Mouse (Mus musculus): ENCODE measurements around the gene Smim6. TPM values are rescaled to one million over a fixed set of nuclear protein-coding genes. Genes with fewer than 3 reads are reported as not detected.

The Smim6 gene
- polyA plus RNA-seq, 1 experiment, result 13.1 TPM

DNA sequence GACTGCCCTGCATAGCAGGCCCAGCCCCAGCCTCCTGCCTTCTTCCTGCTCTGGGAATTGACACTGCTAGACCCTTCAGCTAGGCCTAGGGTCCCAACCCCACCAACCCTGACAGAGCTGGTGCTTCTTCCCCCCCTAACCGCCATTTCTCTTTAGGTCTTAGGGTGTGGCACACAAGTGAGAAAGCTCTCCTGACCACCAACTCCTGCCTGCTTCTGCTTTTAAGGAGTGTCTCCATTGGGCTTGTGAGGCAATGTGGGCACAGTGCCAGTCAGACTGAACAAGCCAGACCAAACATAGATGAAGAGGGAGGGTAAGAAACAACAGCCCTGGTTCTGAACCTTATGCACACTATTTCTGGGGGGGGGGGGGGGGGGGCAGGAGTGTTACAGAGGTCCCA, 9.0 kb upstream of the Smim6 start:
- 5% methylated on average over 1 of the region's 1 CpGs for WGBS
- TF ChIP-seq POLR2A (IDR thresholded peaks at IDR 0.05; ENCODE audit: borderline replicate concordance, control insufficient read depth, low read depth, low read length) (peak; percentile 24; the same call in 1 of the 2 replicates), CTCF (IDR thresholded peaks at IDR 0.05; ENCODE audit: control insufficient read depth, insufficient read depth, low read length) (no peak)
- H3K4me3 ChIP-seq (replicated peaks; ENCODE audit: control insufficient read depth, low read depth, low read length), result peak overlapping the region; percentile 39

DNA sequence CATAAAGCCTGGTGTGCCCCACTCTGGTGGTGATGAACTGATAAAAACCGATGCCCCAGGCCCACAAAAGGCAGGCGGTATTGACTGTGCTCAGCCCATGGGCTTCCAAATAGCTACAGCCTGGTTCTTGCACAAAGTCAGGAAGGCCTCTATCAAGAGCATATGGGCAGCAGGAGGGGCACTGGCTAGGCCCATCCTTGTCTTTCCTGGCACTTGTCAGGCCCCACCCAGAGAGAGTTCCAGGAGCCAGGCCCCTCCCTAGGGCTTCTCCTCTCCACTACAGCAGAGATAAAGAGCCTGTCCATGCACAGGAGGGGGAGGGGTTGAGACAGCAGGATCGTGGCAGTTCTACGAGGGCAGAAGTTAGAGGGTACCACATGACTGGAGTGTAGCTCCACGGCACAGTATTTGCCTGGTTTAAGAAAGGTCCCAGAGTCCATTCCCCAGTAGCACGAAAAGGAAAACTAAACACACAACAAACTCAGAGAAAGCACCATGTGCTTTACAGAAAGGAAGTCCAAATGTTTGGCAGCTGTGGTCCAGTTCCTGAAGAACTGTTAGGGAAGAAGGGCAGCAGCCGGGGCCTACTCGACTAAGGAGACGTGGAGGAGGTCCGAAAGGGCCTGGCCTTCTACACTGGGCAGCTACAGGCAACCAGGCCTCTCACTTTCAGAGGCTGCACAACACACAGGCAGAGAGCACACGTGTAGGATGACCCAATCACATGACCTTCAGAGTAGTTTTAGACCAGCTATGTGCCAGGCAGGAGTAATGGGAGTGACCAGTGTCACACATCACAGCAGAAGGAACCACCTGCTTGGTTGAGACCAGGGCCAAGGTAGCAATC, 8.2 kb upstream of the Smim6 start:
- Histone ChIP-seq H3K4me1 (ENCODE audit: control insufficient read depth, insufficient read depth, low read length) (peaks cover 18% of the 10 kb centered on the region; the same call in 1 of the 2 replicates), H3K4me3 (replicated peaks; ENCODE audit: control insufficient read depth, low read depth, low read length) (no peak overlapping the region)
- 23% methylated on average over 11 of the region's 11 CpGs for WGBS

More for the DNA sequence above, 9.0 kb upstream of the Smim6 start:
- peak overlapping the region; percentile 96 for H3K27ac ChIP-seq (ENCODE audit: control insufficient read depth, insufficient read depth, low read depth, low read length, poor library complexity)
- H3K4me1 ChIP-seq (ENCODE audit: control insufficient read depth, insufficient read depth, low read length), result peaks cover 20% of the 10 kb centered on the region

DNA sequence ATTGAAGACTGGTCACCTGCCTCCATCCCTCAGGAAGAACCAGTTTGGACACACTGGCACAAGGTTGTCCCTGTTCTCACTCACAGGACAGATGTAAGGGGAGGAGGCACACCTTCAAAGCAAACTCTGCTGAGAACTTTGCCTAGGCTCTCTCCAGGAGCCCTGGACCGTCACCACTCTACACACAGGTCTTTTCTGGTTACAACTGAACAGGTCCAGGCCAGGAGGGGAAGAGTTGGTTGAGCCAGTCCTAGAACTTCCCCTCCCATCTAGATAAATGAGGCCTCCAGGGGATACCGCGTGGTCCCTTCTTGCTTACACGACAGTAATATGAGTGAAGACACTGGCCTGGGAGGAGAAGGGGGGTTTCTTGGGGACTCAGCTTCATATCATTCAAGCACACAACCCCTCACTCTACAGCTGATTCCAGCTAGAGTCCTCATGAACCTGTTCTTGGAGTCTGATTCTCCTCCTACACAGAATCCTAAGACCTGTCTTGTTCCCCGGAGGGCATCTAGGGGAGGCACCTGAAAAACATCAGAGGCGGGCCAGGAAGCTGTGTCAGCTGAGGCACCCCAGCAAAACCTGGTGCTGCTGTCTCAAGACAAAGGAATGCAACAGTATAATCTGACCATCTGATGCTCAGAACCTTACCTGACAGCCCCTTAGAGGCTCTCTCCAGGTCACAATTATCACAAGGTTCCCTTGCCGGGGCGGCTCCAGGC, 7.4 kb upstream of the Smim6 start:
- no peak overlapping the region for H3K4me3 ChIP-seq (replicated peaks; ENCODE audit: control insufficient read depth, low read depth, low read length)
- H3K4me1 ChIP-seq (ENCODE audit: control insufficient read depth, insufficient read depth, low read length), result peaks cover 18% of the 10 kb centered on the region
- peak overlapping the region; percentile 96 for H3K27ac ChIP-seq (ENCODE audit: control insufficient read depth, insufficient read depth, low read depth, low read length, poor library complexity)
- 62% methylated on average over 8 of the region's 8 CpGs for WGBS
- TF ChIP-seq POLR2A (IDR thresholded peaks at IDR 0.05; ENCODE audit: borderline replicate concordance, control insufficient read depth, low read depth, low read length) (no peak), CTCF (IDR thresholded peaks at IDR 0.05; ENCODE audit: control insufficient read depth, insufficient read depth, low read length) (no peak)

More for the DNA sequence above, 8.2 kb upstream of the Smim6 start:
- peak overlapping the region; percentile 96 for H3K27ac ChIP-seq (ENCODE audit: control insufficient read depth, insufficient read depth, low read depth, low read length, poor library complexity)
- TF ChIP-seq CTCF (IDR thresholded peaks at IDR 0.05; ENCODE audit: control insufficient read depth, insufficient read depth, low read length) (no peak), POLR2A (IDR thresholded peaks at IDR 0.05; ENCODE audit: borderline replicate concordance, control insufficient read depth, low read depth, low read length) (peak; percentile 16; the same call in 1 of the 2 replicates)

DNA sequence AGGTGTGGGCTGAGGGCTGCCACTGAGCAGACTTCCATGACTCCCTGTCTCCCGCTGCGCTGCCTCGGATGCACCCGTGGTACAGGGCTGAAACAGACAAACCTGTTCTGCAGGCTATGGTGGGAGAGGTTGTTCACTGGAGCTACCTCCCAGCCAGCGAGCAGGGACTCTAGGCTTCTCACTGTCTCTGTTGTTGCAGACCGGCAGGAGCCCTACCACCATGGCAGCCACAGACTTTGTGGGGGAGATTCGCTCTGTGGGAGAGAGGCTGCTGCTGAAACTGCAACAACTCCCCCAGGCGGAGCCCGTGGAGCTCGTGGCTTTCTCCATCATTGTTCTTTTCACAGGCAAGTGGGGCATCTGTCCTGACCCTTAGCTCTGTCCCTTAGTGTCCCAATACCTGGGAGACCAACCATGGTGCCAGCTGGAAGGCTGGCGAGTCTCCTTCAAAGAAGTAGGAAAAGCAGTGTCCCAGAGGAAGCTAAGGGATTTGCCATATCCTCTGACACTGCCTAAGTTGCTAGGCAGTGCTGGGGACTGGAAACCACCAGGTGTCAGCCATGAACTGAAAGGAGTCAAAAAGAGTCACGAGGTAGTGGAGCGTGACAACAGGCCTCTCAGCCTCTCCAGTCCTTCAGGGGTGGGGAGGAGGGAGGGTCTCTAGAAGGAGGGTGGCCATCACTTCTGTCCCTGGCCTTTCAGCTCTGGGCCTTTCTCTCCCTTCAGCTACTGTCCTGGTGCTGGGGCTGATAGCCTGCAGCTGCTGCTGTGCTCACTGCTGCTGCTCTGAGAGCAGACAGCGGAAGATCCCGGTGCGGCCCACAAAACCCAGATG, 6.6 kb upstream of the Smim6 start:
- no peak for TF ChIP-seq POLR2A (IDR thresholded peaks at IDR 0.05; ENCODE audit: borderline replicate concordance, control insufficient read depth, low read depth, low read length)
- 0 out of 2 replicates have a peak, but pooled peaks have one; percentile 4 for TF ChIP-seq CTCF (IDR thresholded peaks at IDR 0.05; ENCODE audit: control insufficient read depth, insufficient read depth, low read length)
- H3K4me1 ChIP-seq (ENCODE audit: control insufficient read depth, insufficient read depth, low read length), result peaks cover 19% of the 10 kb centered on the region
- 83% methylated on average over 16 of the region's 16 CpGs for WGBS
- H3K27ac ChIP-seq (ENCODE audit: control insufficient read depth, insufficient read depth, low read depth, low read length, poor library complexity), result peak overlapping the region; percentile 96
- no peak overlapping the region for H3K4me3 ChIP-seq (replicated peaks; ENCODE audit: control insufficient read depth, low read depth, low read length)

DNA sequence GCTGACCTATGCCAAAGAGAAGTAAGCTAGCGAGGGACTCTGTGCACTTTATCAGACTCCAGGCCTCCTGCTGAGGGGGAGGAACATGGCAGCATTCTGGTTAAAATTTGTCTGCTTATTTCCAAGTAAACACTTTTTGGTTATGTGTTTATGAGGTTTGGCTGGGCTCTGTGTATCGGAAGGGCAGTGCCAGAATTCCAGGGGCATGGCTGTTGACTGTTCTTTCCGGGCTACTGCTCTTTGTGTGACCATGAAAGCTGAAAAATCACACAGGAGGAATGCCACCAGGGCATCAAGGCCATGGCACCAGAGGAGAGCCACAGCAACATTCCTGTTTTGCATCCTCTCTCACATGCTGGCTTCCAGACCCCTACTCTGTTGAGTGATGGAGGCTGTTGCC, 5.7 kb upstream of the Smim6 start:
- 87% methylated on average over 3 of the region's 3 CpGs for WGBS
- TF ChIP-seq POLR2A (IDR thresholded peaks at IDR 0.05; ENCODE audit: borderline replicate concordance, control insufficient read depth, low read depth, low read length) (no peak), CTCF (IDR thresholded peaks at IDR 0.05; ENCODE audit: control insufficient read depth, insufficient read depth, low read length) (no peak)
- peaks cover 19% of the 10 kb centered on the region for H3K4me1 ChIP-seq (ENCODE audit: control insufficient read depth, insufficient read depth, low read length)
- H3K4me3 ChIP-seq (replicated peaks; ENCODE audit: control insufficient read depth, low read depth, low read length), result no peak overlapping the region
- no peak overlapping the region; the same call in 1 of the 2 replicates for H3K27ac ChIP-seq (ENCODE audit: control insufficient read depth, insufficient read depth, low read depth, low read length, poor library complexity)

DNA sequence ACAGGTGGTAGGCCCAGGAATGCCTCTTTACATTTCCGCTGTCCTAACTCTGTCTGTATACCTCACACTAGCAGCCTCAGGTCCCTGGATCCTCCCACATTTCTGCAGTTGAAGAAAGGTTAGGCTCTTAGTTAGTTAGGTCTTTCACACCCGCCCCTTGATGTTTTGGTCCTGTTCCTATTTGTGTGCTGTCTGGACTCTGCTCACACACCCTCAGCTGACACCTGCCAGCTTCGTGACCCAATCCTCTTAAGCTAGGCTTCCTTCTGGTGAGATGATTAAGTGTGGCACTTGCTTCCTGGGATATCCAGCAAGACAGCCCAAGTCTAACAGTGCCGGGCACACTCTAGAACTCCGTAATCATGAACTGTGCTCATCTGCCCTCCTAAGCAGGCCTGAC, 5.3 kb upstream of the Smim6 start:
- Histone ChIP-seq H3K4me1 (ENCODE audit: control insufficient read depth, insufficient read depth, low read length) (peaks cover 22% of the 10 kb centered on the region), H3K4me3 (replicated peaks; ENCODE audit: control insufficient read depth, low read depth, low read length) (no peak overlapping the region), H3K27ac (ENCODE audit: control insufficient read depth, insufficient read depth, low read depth, low read length, poor library complexity) (no peak overlapping the region)

DNA sequence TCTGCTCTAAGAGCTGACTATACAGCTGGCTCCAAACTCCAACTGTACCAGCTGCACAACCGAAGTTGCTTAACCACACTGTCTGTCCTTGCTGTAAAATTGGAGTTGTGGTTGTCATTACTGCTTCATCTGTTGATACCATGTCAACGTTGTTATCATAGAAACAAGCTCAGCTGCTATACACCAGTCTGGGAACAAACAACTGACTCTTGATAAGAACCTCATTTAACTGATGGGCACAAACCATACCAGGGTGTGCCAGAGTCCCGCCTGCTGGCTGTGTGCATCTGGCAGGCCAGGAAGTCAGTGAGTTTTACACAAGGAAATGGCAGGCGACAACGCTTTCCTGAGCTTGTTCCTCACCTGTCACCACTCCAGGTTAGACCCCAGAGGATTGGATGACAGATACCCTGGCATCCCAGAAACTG, 669 bp upstream of the Smim6 start:
- TF ChIP-seq POLR2A (IDR thresholded peaks at IDR 0.05; ENCODE audit: borderline replicate concordance, control insufficient read depth, low read depth, low read length) (no peak), CTCF (IDR thresholded peaks at IDR 0.05; ENCODE audit: control insufficient read depth, insufficient read depth, low read length) (no peak)
- H3K27ac ChIP-seq (ENCODE audit: control insufficient read depth, insufficient read depth, low read depth, low read length, poor library complexity), result peak overlapping the region; percentile 87
- H3K4me1 ChIP-seq (ENCODE audit: control insufficient read depth, insufficient read depth, low read length), result peaks cover 19% of the 10 kb centered on the region
- WGBS, result 5% methylated on average over 5 of the region's 5 CpGs
- H3K4me3 ChIP-seq (replicated peaks; ENCODE audit: control insufficient read depth, low read depth, low read length), result no peak overlapping the region

More for the DNA sequence above, 5.3 kb upstream of the Smim6 start:
- TF ChIP-seq CTCF (IDR thresholded peaks at IDR 0.05; ENCODE audit: control insufficient read depth, insufficient read depth, low read length) (no peak), POLR2A (IDR thresholded peaks at IDR 0.05; ENCODE audit: borderline replicate concordance, control insufficient read depth, low read depth, low read length) (no peak)
- 91% methylated on average over 5 of the region's 5 CpGs for WGBS
